Comparison of ENCODE assay signal across 8 mouse cellular contexts in the genomic region with DNA sequence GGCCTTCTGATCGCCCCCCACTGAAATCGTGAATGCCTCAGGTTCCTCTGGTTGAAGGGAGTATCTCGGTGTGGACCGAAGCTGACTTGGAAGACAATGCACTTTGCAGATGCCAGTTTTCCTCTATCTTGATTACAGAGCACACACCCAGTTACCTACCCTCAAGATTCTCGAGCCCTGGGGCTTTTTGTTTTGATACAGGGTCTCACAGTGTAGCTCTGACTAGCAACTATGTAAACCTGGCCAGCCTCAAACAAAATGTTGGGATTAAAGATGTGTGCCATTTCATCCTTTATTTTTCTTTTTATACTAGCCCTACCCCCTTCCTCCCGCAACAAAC. TPM values are rescaled to one million over a fixed set of nuclear protein-coding genes. Genes with fewer than 3 reads are reported as not detected.
DNase-seq lines count a peak whose midpoint lies in the region; ATAC-seq and TF ChIP-seq lines count a peak whose summit lies in the region.

No protein-coding gene starts in this region.

- peak overlapping the region; percentile 40; the same call in 1 of the 2 replicates for H3K9ac ChIP-seq in heart, postnatal 0 days (replicated peaks; ENCODE audit: low read depth, low read length)
- H3K9ac ChIP-seq in hindbrain, embryonic 12.5 days, result peak overlapping the region; percentile 90
- peak overlapping the region; percentile 84 for H3K9ac ChIP-seq in midbrain, embryonic 12.5 days (replicated peaks)

- H3K9me3 ChIP-seq in heart, postnatal 0 days (replicated peaks; ENCODE audit: control insufficient read depth, low read length), result no peaks in the 10 kb centered on the region
- no peaks in the 10 kb centered on the region for H3K9me3 ChIP-seq in hindbrain, embryonic 12.5 days (replicated peaks)
- H3K9me3 ChIP-seq in midbrain, embryonic 12.5 days, result no peaks in the 10 kb centered on the region

- intact Hi-C loops in heart, postnatal 14 days (cut with DNase I), result no loop called here

- 15% methylated on average over 6 of the region's 6 CpGs for WGBS in heart, postnatal 0 days
- 19% methylated on average over 6 of the region's 6 CpGs for WGBS in bone marrow, adult 2 months
- 15% methylated on average over 6 of the region's 6 CpGs for WGBS in hindbrain, embryonic 12.5 days
- WGBS in midbrain, embryonic 12.5 days, result 13% methylated on average over 6 of the region's 6 CpGs

- no peak for ATAC-seq in heart, postnatal 0 days (ENCODE audit: insufficient read depth, low read depth)
- ATAC-seq in hindbrain, embryonic 12.5 days (ENCODE audit: low FRiP score), result peak; percentile 53
- peak; percentile 55; the same call in 1 of the 2 replicates for ATAC-seq in midbrain, embryonic 12.5 days (ENCODE audit: low FRiP score, low read depth)

- TF ChIP-seq POLR2A in bone marrow, adult 2 months (IDR thresholded peaks at IDR 0.05; ENCODE audit: borderline replicate concordance, control insufficient read depth, low read depth, low read length), result no peak

- peaks cover 9% of the 10 kb centered on the region for H3K4me1 ChIP-seq in heart, postnatal 0 days (ENCODE audit: control insufficient read depth, insufficient read depth)
- no peaks in the 10 kb centered on the region; the same call in 1 of the 2 replicates for H3K4me1 ChIP-seq in bone marrow, adult 2 months (ENCODE audit: control insufficient read depth, insufficient read depth, low read length)
- H3K4me1 ChIP-seq in hindbrain, embryonic 12.5 days, result peaks cover 38% of the 10 kb centered on the region
- peaks cover 40% of the 10 kb centered on the region for H3K4me1 ChIP-seq in midbrain, embryonic 12.5 days

- no peak for DNase-seq in heart, postnatal 0 days (ENCODE audit: low spot score)
- no peak for DNase-seq in heart, postnatal 14 days
- DNase-seq in right cerebral cortex, postnatal 25 days, result no peak
- no peak for DNase-seq in urinary bladder, postnatal 14 days (ENCODE audit: low spot score)
- DNase-seq in retina, postnatal 1 day, result no peak

- H3K4me2 ChIP-seq in heart, postnatal 0 days (ENCODE audit: low read depth, low read length), result peak overlapping the region; percentile 88
- H3K4me2 ChIP-seq in hindbrain, embryonic 12.5 days (replicated peaks), result peak overlapping the region; percentile 96
- peak overlapping the region; percentile 92 for H3K4me2 ChIP-seq in midbrain, embryonic 12.5 days (replicated peaks)

- H3K36me3 ChIP-seq in heart, postnatal 0 days (replicated peaks; ENCODE audit: control insufficient read depth, insufficient read depth, low read length), result no peaks in the 10 kb centered on the region
- H3K36me3 ChIP-seq in hindbrain, embryonic 12.5 days, result 0 out of 2 replicates have a peak, but pooled peaks cover 6% of the 10 kb centered on the region
- 0 out of 2 replicates have a peak, but pooled peaks cover under 1% of the 10 kb centered on the region for H3K36me3 ChIP-seq in midbrain, embryonic 12.5 days

- H3K4me3 ChIP-seq in heart, postnatal 0 days (ENCODE audit: low read depth, low read length), result peak overlapping the region; percentile 91
- H3K4me3 ChIP-seq in bone marrow, adult 2 months (replicated peaks; ENCODE audit: control insufficient read depth, low read depth, low read length), result peak overlapping the region; percentile 91
- H3K4me3 ChIP-seq in hindbrain, embryonic 12.5 days, result peak overlapping the region; percentile 86
- H3K4me3 ChIP-seq in midbrain, embryonic 12.5 days, result peak overlapping the region; percentile 84

- no peak for TF ChIP-seq CTCF in heart, postnatal 0 days (IDR thresholded peaks at IDR 0.05; ENCODE audit: low read depth)
- no peak for TF ChIP-seq CTCF in bone marrow, adult 2 months (IDR thresholded peaks at IDR 0.05; ENCODE audit: control insufficient read depth, insufficient read depth, low read length)

- TF ChIP-seq EP300 in heart, postnatal 0 days (IDR thresholded peaks at IDR 0.05; ENCODE audit: low read depth), result no peak

- H3K27ac ChIP-seq in heart, postnatal 0 days (ENCODE audit: low read depth), result peak overlapping the region; percentile 78
- peak overlapping the region; percentile 67; the same call in 1 of the 2 replicates for H3K27ac ChIP-seq in bone marrow, adult 2 months (ENCODE audit: control insufficient read depth, insufficient read depth, low read depth, low read length, poor library complexity)
- peak overlapping the region; percentile 91 for H3K27ac ChIP-seq in hindbrain, embryonic 12.5 days
- H3K27ac ChIP-seq in midbrain, embryonic 12.5 days (replicated peaks), result peak overlapping the region; percentile 87

- no peaks in the 10 kb centered on the region for H3K27me3 ChIP-seq in heart, postnatal 0 days (ENCODE audit: control insufficient read depth, insufficient read depth, low read length)
- no peaks in the 10 kb centered on the region for H3K27me3 ChIP-seq in hindbrain, embryonic 12.5 days
- H3K27me3 ChIP-seq in midbrain, embryonic 12.5 days, result no peaks in the 10 kb centered on the region; the same call in 1 of the 2 replicates

RNA-seq across cellular contexts. Expression of a gene that starts 0.3 kb away (rescaled TPM):
- total RNA-seq in heart, postnatal 0 days (2014; rRNA removed; ENCODE audit: low replicate concordance), result 40.3 and 55.3 TPM in 2 replicates
- polyA plus RNA-seq in heart, postnatal 0 days (2015; fragmentation: Nextera tagmentation; extraction: Ambion mirVana), result 74.4 and 77.7 TPM in 2 replicates
- total RNA-seq in heart, postnatal 14 days (2021), result 10 to 100 TPM; 77.8 to 81.7 TPM
- 43.5 and 69.1 TPM in 2 replicates for polyA plus RNA-seq in bone marrow, adult 2 months (2011; ENCODE audit: insufficient read depth, insufficient read length, low replicate concordance, missing spikeins)
- polyA plus RNA-seq in hindbrain, embryonic 12.5 days (2016; fragmentation: Nextera tagmentation; extraction: Ambion mirVana), result 186 and 188 TPM in 2 replicates
- polyA plus RNA-seq in midbrain, embryonic 12.5 days (2016; fragmentation: Nextera tagmentation; extraction: Ambion mirVana), result 184 and 192 TPM in 2 replicates

RNA-seq across cellular contexts. Expression of a gene that starts 30.0 kb away (rescaled TPM):
- total RNA-seq in heart, postnatal 0 days (2014; rRNA removed; ENCODE audit: low replicate concordance), result 3.5 and 5.5 TPM in 2 replicates
- polyA plus RNA-seq in heart, postnatal 0 days (2015; fragmentation: Nextera tagmentation; extraction: Ambion mirVana), result 1.2 and 1.9 TPM in 2 replicates
- total RNA-seq in heart, postnatal 14 days (2021), result 1 to 10 TPM; 5.4 to 5.9 TPM
- polyA plus RNA-seq in bone marrow, adult 2 months (2011; ENCODE audit: insufficient read depth, insufficient read length, low replicate concordance, missing spikeins), result 0.75 and 1.5 TPM in 2 replicates
- 63.3 and 75.2 TPM in 2 replicates for polyA plus RNA-seq in hindbrain, embryonic 12.5 days (2016; fragmentation: Nextera tagmentation; extraction: Ambion mirVana)
- 73.3 and 78.2 TPM in 2 replicates for polyA plus RNA-seq in midbrain, embryonic 12.5 days (2016; fragmentation: Nextera tagmentation; extraction: Ambion mirVana)

Comparison
In these comparisons a context has a peak if more than half of its experiments do, and no peak if none do; other contexts are left out.
1. H3K9ac ChIP-seq: peak in every context shown above with its lines; median percentile 90 in hindbrain, embryonic 12.5 days; 84 in midbrain, embryonic 12.5 days; 40 in heart, postnatal 0 days.
2. RNA of a gene that starts 30.0 kb away (polyA plus RNA-seq): 63.3 to 75.2 TPM in hindbrain, embryonic 12.5 days and 73.3 to 78.2 TPM in midbrain, embryonic 12.5 days; 0.75 to 1.5 TPM in bone marrow, adult 2 months and 1.2 to 1.9 TPM in heart, postnatal 0 days; every median in the first group is over 10 times any median in the second.
3. Peak in every context shown above with its lines, with median percentiles within 50 percentile points of each other: H3K27ac ChIP-seq, H3K4me2 ChIP-seq and H3K4me3 ChIP-seq.